Mouse (Mus musculus) lung, embryonic 15.5 days (tissue): ENCODE results near the gene Ncoa3. TPM values are rescaled to one million over a fixed set of nuclear protein-coding genes. Genes with fewer than 3 reads are reported as not detected.
"Not testable (repeated sequence)": the region's sequence is repeated elsewhere in the genome, so short reads cannot be mapped to it uniquely, and the experiment has no call there.

Source experiments
- ATAC-seq: fragments of 200-750 bp; cut with Nextera tagmentation; 2 replicates; pipeline ENCODE4 v1.8.0; 2017; ENCODE audit warnings: moderate number of reproducible peaks, borderline replicate concordance; ENCODE audit not compliant: low FRiP score, low TSS enrichment; ENCODE audit errors: extremely low read depth
- H3K27ac ChIP-seq: fragments of 300-500 bp; sonication (generic); 2 replicates; pipeline ENCODE4 v1.5.1; 2015; ENCODE audit warnings: moderate library complexity, mild to moderate bottlenecking, inconsistent platforms
- H3K27me3 ChIP-seq: fragments of 300-500 bp; sonication (generic); 2 replicates; pipeline ENCODE4 v1.6.1; 2015; ENCODE audit warnings: inconsistent platforms
- H3K36me3 ChIP-seq: fragments of 300-500 bp; sonication (generic); 2 replicates; pipeline ENCODE4 v1.6.1; 2015; ENCODE audit warnings: inconsistent platforms
- H3K4me1 ChIP-seq: fragments of 300-500 bp; sonication (generic); 2 replicates; pipeline ENCODE4 v1.6.1; 2015; ENCODE audit warnings: inconsistent platforms
- H3K4me2 ChIP-seq: fragments of 300-500 bp; sonication (generic); 2 replicates; pipeline ENCODE4 v1.6.1; 2015; ENCODE audit warnings: inconsistent platforms, mild to moderate bottlenecking, moderate library complexity
- H3K4me3 ChIP-seq: fragments of 300-500 bp; sonication (generic); 2 replicates; pipeline ENCODE4 v1.5.1; 2015; ENCODE audit warnings: mild to moderate bottlenecking, inconsistent platforms
- H3K9ac ChIP-seq: fragments of 300-500 bp; sonication (generic); 2 replicates; pipeline ENCODE4 v1.6.1; 2015; ENCODE audit warnings: inconsistent platforms
- H3K9me3 ChIP-seq: fragments of 300-500 bp; sonication (generic); 2 replicates; pipeline ENCODE4 v1.6.1; 2016; ENCODE audit warnings: inconsistent platforms
- WGBS: fragments of 180-500 bp; shearing (Covaris S2); methylation state at CpG from one replicate; pipeline ENCODE4 v1.1.7; 2015; 5-methylcytosine and 5-hydroxymethylcytosine counted together
- polyA plus RNA-seq: library from polyadenylated mRNA; unstranded; fragments of >200 nt; fragmentation: Nextera tagmentation; extraction: Ambion mirVana; gene quantifications from 2 replicates; pipeline ENCODE4 v1.2.1, GENCODE M21; 2015

The Ncoa3 gene
- 11.1 and 13.7 TPM in 2 replicates for polyA plus RNA-seq

DNA sequence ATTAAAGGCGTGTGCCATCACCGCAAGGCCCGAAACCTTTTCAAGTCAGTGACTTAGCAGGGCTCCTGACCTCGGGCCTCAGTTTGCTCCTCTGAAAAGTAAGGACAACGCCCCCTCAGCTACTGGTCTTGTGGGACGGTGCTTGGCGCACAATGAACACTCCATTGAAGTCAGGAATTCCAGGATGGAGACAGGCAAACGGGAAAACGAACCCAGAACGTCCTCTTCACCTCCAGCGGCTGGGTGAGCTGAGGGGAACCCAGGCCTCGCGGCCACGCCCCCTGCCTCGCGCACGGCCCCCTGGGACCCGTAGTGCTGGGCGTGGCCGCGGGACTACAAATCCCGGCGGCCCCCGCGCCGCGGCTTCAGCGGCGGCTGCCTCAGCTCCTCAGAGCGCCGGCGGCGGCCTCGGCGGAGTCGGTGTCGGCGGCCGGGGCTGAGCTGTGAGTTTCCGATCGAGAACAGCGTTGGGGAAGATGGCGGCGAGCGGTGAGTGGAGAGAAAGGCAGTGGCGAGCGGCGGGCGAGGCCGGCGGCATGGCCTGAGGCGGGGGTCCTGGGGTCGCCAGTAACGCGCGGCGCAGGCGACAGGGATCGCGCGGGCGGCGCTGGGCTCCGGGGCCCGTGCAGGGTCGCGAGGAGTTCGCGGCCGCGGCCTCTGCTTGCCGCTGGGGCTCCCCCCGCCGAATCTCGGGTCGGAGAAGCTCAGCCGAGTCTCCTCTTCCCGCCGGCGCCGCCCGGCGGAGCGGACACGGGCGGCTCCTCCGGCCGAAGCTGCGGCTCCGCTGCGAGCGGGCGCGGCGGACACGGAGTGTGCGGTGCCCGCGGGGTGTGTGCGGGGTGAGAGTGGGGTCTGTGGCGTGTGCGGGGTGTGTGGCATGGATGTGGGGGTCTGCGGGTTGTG lies at the start of gene Ncoa3:
TSS of gene Ncoa3 (plus strand) at position 367 of the 903 bp plus-strand sequence.
- ATAC-seq, result peak; percentile 95
- Histone ChIP-seq H3K36me3 (no peaks in the 10 kb centered on the region), H3K9ac (peak within 1 kb of the TSS; percentile 97), H3K4me3 (peak within 1 kb of the TSS; percentile 86), H3K9me3 (no peaks in the 10 kb centered on the region), H3K4me1 (peaks cover 12% of the 10 kb centered on the region), H3K4me2 (peak within 1 kb of the TSS; percentile 97), H3K27me3 (no peaks in the 10 kb centered on the region), H3K27ac (peak within 1 kb of the TSS; percentile 85)
- 2% methylated on average over 81 of the region's 103 CpGs for WGBS

DNA sequence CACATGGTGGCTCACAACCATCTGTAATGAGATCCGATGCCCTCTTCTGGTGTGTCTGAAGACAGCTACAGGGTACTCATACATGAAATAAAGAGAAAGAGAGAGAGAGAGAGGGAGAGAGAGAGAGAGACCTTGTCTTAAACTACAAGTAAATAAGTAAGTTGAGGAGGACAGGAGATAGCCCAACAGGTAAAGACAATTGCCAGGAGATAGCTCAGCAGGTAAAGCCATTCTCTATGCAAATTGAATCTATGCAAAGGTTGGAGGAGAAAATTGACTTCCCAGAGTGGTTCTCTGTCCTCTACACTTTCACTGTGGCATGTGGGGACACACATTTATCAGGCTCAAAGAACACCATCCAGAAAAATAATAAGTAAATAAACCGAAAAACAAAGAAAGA lies 49.3 kb upstream of the Ncoa3 start:
- no peak overlapping the region for H3K9ac ChIP-seq
- ATAC-seq, result no peak
- no peak overlapping the region for H3K4me2 ChIP-seq
- H3K9me3 ChIP-seq, result no peaks in the 10 kb centered on the region
- peaks cover 4% of the 10 kb centered on the region for H3K4me1 ChIP-seq
- H3K36me3 ChIP-seq, result no peaks in the 10 kb centered on the region
- no peak overlapping the region for H3K27ac ChIP-seq
- WGBS, result 94% methylated on average over 2 of the region's 2 CpGs
- H3K4me3 ChIP-seq, result no peak overlapping the region
- no peaks in the 10 kb centered on the region for H3K27me3 ChIP-seq

DNA sequence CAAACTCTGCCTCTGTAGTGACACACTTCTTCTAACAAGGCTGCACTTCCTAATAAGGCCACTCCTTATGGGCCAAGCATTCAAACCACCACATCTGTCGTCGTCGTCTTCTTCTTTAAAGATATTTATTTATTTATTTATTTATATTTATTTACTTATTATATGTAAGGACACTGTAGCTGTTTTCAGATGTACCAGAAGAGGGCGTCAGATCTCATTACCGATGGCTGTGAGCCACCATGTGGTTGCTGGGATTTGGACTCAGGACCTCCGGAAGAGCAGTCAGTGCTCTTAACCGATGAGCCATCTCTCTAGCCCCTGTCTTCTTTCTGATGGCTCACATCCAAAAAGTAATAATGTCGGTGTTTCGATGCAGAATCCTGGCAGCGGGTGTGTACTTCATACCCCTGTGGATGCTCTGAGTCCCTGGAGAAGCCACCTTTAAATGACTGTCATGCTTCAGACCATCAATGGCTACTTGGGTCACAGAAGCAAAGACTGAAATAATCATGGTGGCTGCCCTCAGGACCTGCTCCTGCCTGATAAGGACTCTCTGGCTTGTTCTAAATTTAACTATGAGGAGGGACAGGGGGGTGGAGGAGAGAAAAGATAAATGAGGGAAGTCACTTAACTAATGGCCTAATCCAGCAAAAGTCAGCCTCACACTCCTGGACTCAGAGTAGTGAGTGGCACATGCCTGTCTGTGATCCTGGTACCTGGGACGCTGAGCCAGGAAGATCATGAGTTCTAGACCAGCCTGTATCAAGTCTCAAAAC lies 47.7 kb upstream of the Ncoa3 start:
- H3K9me3 ChIP-seq, result no peaks in the 10 kb centered on the region
- H3K27ac ChIP-seq, result no peak overlapping the region
- H3K4me2 ChIP-seq, result no peak overlapping the region
- no peak for ATAC-seq
- WGBS, result 71% methylated on average over 11 of the region's 11 CpGs
- H3K4me3 ChIP-seq, result no peak overlapping the region
- H3K27me3 ChIP-seq, result no peaks in the 10 kb centered on the region
- H3K9ac ChIP-seq, result no peak overlapping the region
- no peaks in the 10 kb centered on the region for H3K36me3 ChIP-seq
- no peaks in the 10 kb centered on the region for H3K4me1 ChIP-seq

DNA sequence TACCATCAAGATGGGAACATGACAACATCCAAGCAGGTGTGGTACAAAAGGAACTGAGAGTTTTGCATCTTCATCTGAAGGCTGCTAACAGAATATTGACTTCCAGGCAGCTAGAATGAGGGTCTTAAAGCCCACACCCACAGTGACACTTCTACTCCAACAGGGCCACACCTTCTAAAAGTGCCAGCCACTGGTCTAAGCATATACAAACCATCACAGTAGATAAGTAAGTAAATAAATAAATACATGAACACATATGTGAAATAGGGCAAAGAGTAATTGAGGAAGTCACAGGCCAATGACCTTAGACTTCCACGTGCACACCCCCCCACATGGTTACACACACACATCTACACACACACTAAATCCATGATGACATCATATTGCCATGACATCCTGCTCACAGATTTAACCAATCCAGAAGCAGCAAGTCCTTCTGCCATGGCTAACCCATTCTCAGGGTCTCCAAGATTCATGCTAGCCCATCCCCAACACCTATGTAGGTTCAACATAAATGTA lies 46.3 kb upstream of the Ncoa3 start:
- no peak overlapping the region for H3K27ac ChIP-seq
- no peaks in the 10 kb centered on the region for H3K27me3 ChIP-seq
- H3K9me3 ChIP-seq, result no peaks in the 10 kb centered on the region
- no peak overlapping the region for H3K4me3 ChIP-seq
- 64% methylated on average over 1 of the region's 1 CpGs for WGBS
- H3K36me3 ChIP-seq, result no peaks in the 10 kb centered on the region
- H3K9ac ChIP-seq, result no peak overlapping the region
- H3K4me2 ChIP-seq, result no peak overlapping the region
- H3K4me1 ChIP-seq, result no peaks in the 10 kb centered on the region
- no peak for ATAC-seq

DNA sequence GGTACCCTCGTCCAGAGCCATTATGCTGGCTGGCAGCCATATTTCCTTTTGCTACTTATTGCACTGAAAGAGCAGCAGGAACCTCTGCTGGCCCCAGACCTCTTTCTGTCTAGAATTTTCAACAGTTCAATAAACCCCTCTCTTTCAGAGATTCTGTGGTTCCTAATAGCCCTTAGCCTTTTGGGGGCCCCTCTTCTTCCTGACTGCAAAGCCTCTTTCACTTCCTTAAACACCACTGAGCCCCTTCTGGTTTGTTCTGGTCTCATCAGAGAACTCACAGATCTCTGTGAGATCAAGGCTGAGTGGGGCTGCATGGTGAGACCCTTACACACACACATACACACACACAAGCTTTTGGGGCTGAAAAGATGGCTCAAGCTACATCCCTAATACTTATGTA lies 44.4 kb upstream of the Ncoa3 start:
- Histone ChIP-seq H3K4me2 (no peak overlapping the region), H3K36me3 (no peaks in the 10 kb centered on the region), H3K9ac (no peak overlapping the region), H3K9me3 (no peaks in the 10 kb centered on the region), H3K4me1 (no peaks in the 10 kb centered on the region), H3K27ac (peak overlapping the region; percentile 26; the same call in 1 of the 2 replicates), H3K4me3 (no peak overlapping the region), H3K27me3 (no peaks in the 10 kb centered on the region)
- WGBS, result 41% methylated on average over 1 of the region's 1 CpGs
- ATAC-seq, result no peak

DNA sequence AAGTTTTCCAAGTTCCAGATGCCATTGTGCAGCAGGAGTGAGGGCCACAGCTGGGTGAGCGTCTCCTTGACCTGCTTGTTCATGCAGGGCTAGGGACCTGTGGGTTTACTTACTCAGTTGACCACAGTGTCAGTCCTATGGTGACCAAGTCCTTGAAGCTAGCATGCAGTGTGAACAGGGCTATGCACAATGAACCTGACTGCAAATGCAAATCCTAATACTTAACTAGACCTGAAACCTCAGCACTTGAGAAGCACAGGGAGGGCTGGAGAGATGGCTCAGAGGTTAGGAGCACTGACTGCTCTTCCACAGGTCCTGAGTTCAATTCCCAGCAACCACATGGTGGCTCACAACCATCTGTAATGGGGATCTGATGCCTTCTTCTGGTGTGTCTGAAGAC lies 43.7 kb upstream of the Ncoa3 start:
- H3K4me1 ChIP-seq, H3K27ac ChIP-seq, ATAC-seq, H3K4me2 ChIP-seq, H3K27me3 ChIP-seq, H3K36me3 ChIP-seq, H3K9me3 ChIP-seq, H3K9ac ChIP-seq, H3K4me3 ChIP-seq: not testable (repeated sequence)
- WGBS, result 61% methylated on average over 1 of the region's 1 CpGs

DNA sequence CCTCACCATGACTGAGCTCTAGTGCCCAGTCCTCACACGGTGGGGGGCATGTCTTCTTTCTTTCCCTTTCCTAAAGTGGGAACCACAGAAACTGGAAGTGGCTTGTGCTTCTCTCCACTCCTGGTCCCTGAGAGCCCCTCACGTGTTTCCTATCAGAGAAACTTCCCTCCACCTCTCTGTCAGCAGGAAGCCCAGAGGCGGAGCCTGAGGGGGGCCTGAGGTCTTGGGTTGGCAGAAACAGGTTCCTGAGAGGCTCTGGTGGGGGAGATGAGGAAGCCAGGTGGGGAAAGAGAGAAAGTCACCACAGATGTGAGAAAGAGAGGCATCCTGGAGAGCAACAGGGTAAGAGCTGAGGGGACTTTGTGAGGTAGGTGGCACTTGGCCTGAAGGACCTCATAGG lies 42.7 kb upstream of the Ncoa3 start:
- Histone ChIP-seq H3K4me2 (no peak overlapping the region), H3K9me3 (no peaks in the 10 kb centered on the region), H3K27me3 (no peaks in the 10 kb centered on the region), H3K27ac (no peak overlapping the region), H3K4me3 (no peak overlapping the region), H3K4me1 (peaks cover 3% of the 10 kb centered on the region; the same call in 1 of the 2 replicates), H3K36me3 (no peaks in the 10 kb centered on the region), H3K9ac (no peak overlapping the region)
- ATAC-seq, result no peak
- WGBS, result 40% methylated on average over 3 of the region's 3 CpGs

DNA sequence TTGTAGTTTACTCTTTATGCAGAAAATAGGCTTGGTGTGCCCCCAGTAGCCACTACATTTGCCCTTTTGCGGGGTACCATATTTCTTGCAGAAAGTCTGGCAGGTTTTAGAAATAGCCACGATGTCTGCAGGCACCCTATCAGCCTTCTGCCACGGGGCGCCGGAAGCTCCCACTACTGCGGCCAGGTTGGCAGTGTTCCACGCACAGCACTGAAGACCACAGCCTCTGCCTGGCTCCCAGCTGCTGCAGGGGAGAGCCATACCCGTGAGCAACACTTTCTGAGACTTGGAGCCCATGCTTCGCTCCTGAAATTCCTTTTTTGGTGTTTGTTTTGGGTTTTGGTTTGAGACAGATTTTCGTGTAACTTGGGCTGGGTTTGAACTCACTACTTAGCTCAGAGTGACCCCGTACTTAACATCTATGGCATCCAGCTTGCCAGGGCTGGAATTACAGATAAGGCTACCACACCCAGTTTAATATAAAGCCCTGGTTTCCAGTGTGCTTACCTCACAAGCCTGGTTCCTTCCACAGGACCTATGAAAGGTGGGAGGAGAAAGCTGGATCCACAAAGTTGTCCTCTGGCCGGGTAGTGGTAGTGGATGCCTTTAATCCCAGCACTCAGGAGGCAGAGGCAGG lies 40.9 kb upstream of the Ncoa3 start:
- no peak for ATAC-seq
- H3K4me2 ChIP-seq, result no peak overlapping the region
- H3K4me1 ChIP-seq, result peaks cover 14% of the 10 kb centered on the region; the same call in 1 of the 2 replicates
- H3K27ac ChIP-seq, result no peak overlapping the region
- no peaks in the 10 kb centered on the region for H3K27me3 ChIP-seq
- no peak overlapping the region for H3K9ac ChIP-seq
- H3K36me3 ChIP-seq, result no peaks in the 10 kb centered on the region
- WGBS, result 53% methylated on average over 12 of the region's 12 CpGs
- no peaks in the 10 kb centered on the region for H3K9me3 ChIP-seq
- no peak overlapping the region for H3K4me3 ChIP-seq

DNA sequence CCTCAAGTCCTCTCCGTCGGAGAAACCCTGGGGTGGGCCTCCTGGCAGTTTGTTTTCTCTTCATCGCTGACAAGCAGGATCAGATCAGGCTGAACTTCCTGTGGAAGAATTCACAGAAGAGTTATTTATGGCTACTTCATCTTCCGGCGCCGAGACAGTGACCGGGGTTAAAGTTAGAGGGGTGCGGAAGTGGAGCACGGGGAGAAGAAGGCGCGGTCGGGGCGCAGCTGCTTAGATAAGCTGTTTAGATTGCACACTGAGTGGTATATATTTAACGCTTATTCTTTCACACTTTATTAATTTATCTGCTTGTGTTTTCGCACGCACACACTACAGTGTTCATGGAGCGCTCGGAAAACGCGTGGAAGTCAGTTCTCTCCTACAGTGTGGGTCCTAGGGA lies 37.6 kb upstream of the Ncoa3 start:
- H3K4me1 ChIP-seq, result peaks cover 15% of the 10 kb centered on the region; the same call in 1 of the 2 replicates
- ATAC-seq, result peak; percentile 52; the same call in 1 of the 2 replicates
- peak overlapping the region; percentile 6; the same call in 1 of the 2 replicates for H3K4me3 ChIP-seq
- H3K9me3 ChIP-seq, result no peaks in the 10 kb centered on the region
- H3K9ac ChIP-seq, result no peak overlapping the region
- H3K4me2 ChIP-seq, result peak overlapping the region; percentile 41
- 30% methylated on average over 20 of the region's 20 CpGs for WGBS
- H3K36me3 ChIP-seq, result no peaks in the 10 kb centered on the region
- peak overlapping the region; percentile 65 for H3K27ac ChIP-seq
- no peaks in the 10 kb centered on the region for H3K27me3 ChIP-seq

DNA sequence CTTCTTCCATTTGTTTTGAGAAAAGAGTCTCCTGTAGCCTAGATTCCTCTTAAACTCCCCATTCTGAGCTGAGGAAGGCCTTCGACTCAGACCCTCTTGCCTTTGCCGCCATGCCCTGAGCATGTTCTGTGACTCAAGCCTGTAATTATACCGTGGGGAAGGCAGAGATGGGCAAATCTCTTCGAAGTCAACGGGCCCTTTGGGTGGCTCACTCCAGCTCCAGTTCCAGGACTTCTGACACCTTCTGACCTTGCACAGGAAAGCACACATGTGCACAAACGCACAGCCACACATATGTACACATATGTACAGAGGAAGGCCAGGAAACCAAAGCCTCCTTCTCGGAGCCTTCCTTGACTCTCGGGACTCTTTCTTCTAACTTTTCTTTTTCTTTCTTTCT lies 37.0 kb upstream of the Ncoa3 start:
- Histone ChIP-seq H3K4me3 (no peak overlapping the region), H3K36me3 (no peaks in the 10 kb centered on the region), H3K27me3 (no peaks in the 10 kb centered on the region), H3K9me3 (no peaks in the 10 kb centered on the region), H3K4me2 (no peak overlapping the region), H3K27ac (peak overlapping the region; percentile 65), H3K4me1 (peaks cover 15% of the 10 kb centered on the region; the same call in 1 of the 2 replicates), H3K9ac (no peak overlapping the region)
- 73% methylated on average over 8 of the region's 8 CpGs for WGBS
- no peak for ATAC-seq

DNA sequence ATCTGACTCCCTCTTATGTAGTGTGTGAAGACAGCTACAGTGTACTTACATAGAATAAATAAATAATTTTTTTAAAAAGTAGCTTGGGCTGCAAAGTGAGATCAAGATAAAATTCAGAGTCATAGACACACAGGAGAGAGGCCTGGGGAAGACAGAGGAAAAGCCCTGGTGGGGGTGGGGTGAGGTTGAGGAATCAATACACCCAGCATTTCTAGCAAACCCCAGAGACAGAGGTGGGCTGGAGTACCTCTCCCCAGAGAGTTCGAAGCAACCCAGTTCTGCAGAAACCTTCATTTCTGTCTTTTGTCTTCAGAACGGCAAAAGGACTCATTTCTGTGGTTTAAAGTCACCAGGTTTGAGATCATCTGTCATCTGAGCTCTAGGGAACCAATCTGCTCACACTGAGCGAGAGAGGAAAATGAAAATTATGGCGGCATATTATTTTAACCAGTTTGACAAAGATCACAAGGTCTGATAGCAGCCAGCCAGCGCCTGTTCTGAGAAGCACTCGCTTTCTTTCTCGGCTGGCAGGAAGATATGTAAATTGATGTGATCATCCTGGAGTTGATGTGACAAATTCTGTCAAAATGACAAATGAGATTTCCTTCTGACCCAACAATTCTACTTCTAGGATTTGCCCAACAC lies 36.2 kb upstream of the Ncoa3 start:
- Histone ChIP-seq H3K4me2 (no peak overlapping the region), H3K4me1 (peaks cover 15% of the 10 kb centered on the region; the same call in 1 of the 2 replicates), H3K36me3 (no peaks in the 10 kb centered on the region), H3K27me3 (no peaks in the 10 kb centered on the region), H3K27ac (no peak overlapping the region), H3K4me3 (no peak overlapping the region), H3K9me3 (no peaks in the 10 kb centered on the region), H3K9ac (no peak overlapping the region)
- WGBS, result 61% methylated on average over 7 of the region's 7 CpGs
- ATAC-seq, result no peak
